Mouse (Mus musculus) thymus, adult 2 months (tissue): Measurements from ENCODE around the gene Kpna3.

Experiments used
- CTCF ChIP-seq: fragments of 200-500 bp; IDR thresholded peaks from 2 replicates; pipeline ENCODE4 v1.5.1; 2012; ENCODE audit warnings: mild to moderate bottlenecking, control low read depth, low read length, moderate library complexity, borderline replicate concordance; ENCODE audit not compliant: control insufficient read depth, poor library complexity, insufficient read depth; ENCODE audit errors: extremely low read depth
- POLR2A ChIP-seq: fragments of 200-500 bp; IDR thresholded peaks from 2 replicates; pipeline ENCODE4 v1.6.1; 2012; ENCODE audit warnings: mild to moderate bottlenecking, low read length, control low read depth, moderate library complexity; ENCODE audit not compliant: control insufficient read depth, poor library complexity, insufficient read depth; ENCODE audit errors: extremely low read depth

DNA sequence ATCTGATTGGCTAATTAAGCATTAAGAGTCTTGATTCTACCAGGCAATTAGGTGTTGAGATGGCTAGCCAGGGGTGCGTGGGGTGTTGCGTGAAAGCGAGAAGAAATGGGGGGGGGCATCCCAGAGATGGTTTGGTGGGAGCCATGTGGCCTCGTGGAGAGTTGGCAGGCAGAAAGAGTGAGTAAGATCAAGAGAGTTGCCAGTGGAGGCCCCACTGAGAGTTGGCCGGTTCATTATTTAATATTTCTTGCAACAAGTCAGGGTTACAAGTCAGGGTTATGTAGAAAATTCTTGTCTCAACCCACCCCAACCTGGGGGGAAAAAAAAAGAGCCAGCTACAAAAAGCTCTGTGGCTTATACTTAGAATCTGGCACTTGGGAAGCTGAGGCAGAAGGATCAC, 24.4 kb downstream of the Kpna3 start:
- no peak for TF ChIP-seq CTCF
- no peak for TF ChIP-seq POLR2A
